Mouse (Mus musculus) bone marrow macrophage, adult 2 months (primary cell): ENCODE measurements around the gene Tm4sf5. TPM values are rescaled to one million over a fixed set of nuclear protein-coding genes. Genes with fewer than 3 reads are reported as not detected.
A peak's percentile ranks its signal among the peaks of the same experiment; 100 is the strongest.

ENCODE experiments used
- H3K27ac ChIP-seq: 2 replicates; pipeline ENCODE4 v1.5.1; 2012; ENCODE audit warnings: low read depth, low read length; ENCODE audit not compliant: insufficient read depth
- H3K4me1 ChIP-seq: 2 replicates; pipeline ENCODE4 v1.6.1; 2012; ENCODE audit warnings: low read length; ENCODE audit not compliant: control insufficient read depth, insufficient read depth
- H3K4me3 ChIP-seq: 2 replicates; pipeline ENCODE4 v1.5.1; 2012; ENCODE audit warnings: mild to moderate bottlenecking, low read length, moderate library complexity; ENCODE audit not compliant: insufficient read depth
- CTCF ChIP-seq: IDR thresholded peaks from 2 replicates; pipeline ENCODE4 v1.5.1; 2012; ENCODE audit warnings: low read depth, mild to moderate bottlenecking, low read length, moderate library complexity
- POLR2A ChIP-seq: IDR thresholded peaks from 2 replicates; pipeline ENCODE4 v1.6.1; 2012; ENCODE audit warnings: mild to moderate bottlenecking, low read depth, low read length, borderline replicate concordance
- polyA plus RNA-seq: library from polyadenylated mRNA; stranded (reverse); fragments of >200 nt; gene quantifications from 2 replicates; pipeline ENCODE4 v1.2.4, GENCODE M21; 2012; ENCODE audit not compliant: missing spikeins, insufficient read depth, insufficient read length

Gene Tm4sf5
- polyA plus RNA-seq, 1 experiment = 4.3 TPM

GRCm38 (mm10) chr11:70539877-70540587 is 35.0 kb downstream of the Tm4sf5 start, which contains the start of gene Pld2:
Gene Pld2, plus strand, starts transcription at chr11:70540064.
- H3K4me3 ChIP-seq = peak within 1 kb of the TSS; percentile 78
- TF ChIP-seq CTCF = no peak
- no peak for TF ChIP-seq POLR2A
- peak within 1 kb of the TSS; percentile 74 for H3K27ac ChIP-seq
- peaks cover 9% of the 10 kb centered on the region for H3K4me1 ChIP-seq

GRCm38 (mm10) chr11:70540928-70541327 is 35.9 kb downstream of the Tm4sf5 start:
- no peak for TF ChIP-seq POLR2A
- TF ChIP-seq CTCF = no peak

GRCm38 (mm10) chr11:70541415-70541814 is 36.4 kb downstream of the Tm4sf5 start:
- no peak overlapping the region for H3K27ac ChIP-seq
- no peak overlapping the region for H3K4me3 ChIP-seq
- no peak for TF ChIP-seq CTCF
- TF ChIP-seq POLR2A = no peak
- peaks cover 9% of the 10 kb centered on the region for H3K4me1 ChIP-seq

More at GRCm38 (mm10) chr11:70540928-70541327, 35.9 kb downstream of the Tm4sf5 start:
- Histone ChIP-seq H3K27ac (no peak overlapping the region), H3K4me1 (peaks cover 9% of the 10 kb centered on the region), H3K4me3 (peak overlapping the region; percentile 78)

GRCm38 (mm10) chr11:70544496-70544895 is 39.5 kb downstream of the Tm4sf5 start:
- H3K4me1 ChIP-seq = peaks cover 7% of the 10 kb centered on the region; the same call in 1 of the 2 replicates
- no peak overlapping the region for H3K4me3 ChIP-seq
- no peak overlapping the region for H3K27ac ChIP-seq
- TF ChIP-seq POLR2A = no peak
- no peak for TF ChIP-seq CTCF

GRCm38 (mm10) chr11:70551526-70551925 is 46.5 kb downstream of the Tm4sf5 start:
- TF ChIP-seq CTCF = no peak
- TF ChIP-seq POLR2A = no peak
- Histone ChIP-seq H3K4me3 (no peak overlapping the region), H3K27ac (no peak overlapping the region), H3K4me1 (0 out of 2 replicates have a peak, but pooled peaks cover 2% of the 10 kb centered on the region)

GRCm38 (mm10) chr11:70553940-70554339 is 48.9 kb downstream of the Tm4sf5 start:
- TF ChIP-seq CTCF (no peak), POLR2A (no peak)
- Histone ChIP-seq H3K4me1 (0 out of 2 replicates have a peak, but pooled peaks cover 2% of the 10 kb centered on the region), H3K27ac (no peak overlapping the region), H3K4me3 (no peak overlapping the region)

GRCm38 (mm10) chr11:70557545-70557944 is 52.5 kb downstream of the Tm4sf5 start:
- H3K27ac ChIP-seq = no peak overlapping the region
- no peak overlapping the region for H3K4me3 ChIP-seq
- TF ChIP-seq POLR2A (no peak), CTCF (no peak)
- H3K4me1 ChIP-seq = no peaks in the 10 kb centered on the region

Other genes starting within 250 kb of the Tm4sf5 start
- gene Alox12, start 249.9 kb upstream of the Tm4sf5 start, polyA plus RNA-seq = 0.27 TPM in 1 of 2 replicates, not detected in the other
- gene Alox12e, start 182.6 kb upstream of the Tm4sf5 start, polyA plus RNA-seq = not detected in 2 replicates
- gene Alox15, start 153.2 kb upstream of the Tm4sf5 start, polyA plus RNA-seq = 0.46 TPM in 1 of 2 replicates, not detected in the other
- 19.3 and 21.2 TPM in 2 replicates for gene Pelp1, start 95.2 kb upstream of the Tm4sf5 start, polyA plus RNA-seq
- 520 and 549 TPM in 2 replicates for gene Arrb2, start 72.6 kb upstream of the Tm4sf5 start, polyA plus RNA-seq
- gene Med11, start 53.3 kb upstream of the Tm4sf5 start, polyA plus RNA-seq = 40.5 and 41.6 TPM in 2 replicates
- gene Zmynd15, start 45.8 kb upstream of the Tm4sf5 start, polyA plus RNA-seq = 21.7 and 23.7 TPM in 2 replicates
- 434 and 456 TPM in 2 replicates for gene Cxcl16, start 45.3 kb upstream of the Tm4sf5 start, polyA plus RNA-seq
- not detected in 2 replicates for gene Vmo1, start 9.4 kb downstream of the Tm4sf5 start, polyA plus RNA-seq
- gene Gltpd2, start 14.0 kb downstream of the Tm4sf5 start, polyA plus RNA-seq = not detected in 2 replicates
- gene Psmb6, start 20.1 kb downstream of the Tm4sf5 start, polyA plus RNA-seq = 141 and 151 TPM in 2 replicates
- not detected in 2 replicates for gene Gm40193, start 27.7 kb downstream of the Tm4sf5 start, polyA plus RNA-seq
- gene Pld2, start 34.8 kb downstream of the Tm4sf5 start, polyA plus RNA-seq = 58.4 and 60.9 TPM in 2 replicates
- 139 and 151 TPM in 2 replicates for gene Mink1, start 57.6 kb downstream of the Tm4sf5 start, polyA plus RNA-seq
- not detected in 2 replicates for gene 4930544D05Rik, start 110.6 kb downstream of the Tm4sf5 start, polyA plus RNA-seq
- gene Chrne, start 114.0 kb downstream of the Tm4sf5 start, polyA plus RNA-seq = not detected in 2 replicates
- not detected in 2 replicates for gene Gp1ba, start 133.9 kb downstream of the Tm4sf5 start, polyA plus RNA-seq
- 70.1 and 76.6 TPM in 2 replicates for gene Rnf167, start 142.0 kb downstream of the Tm4sf5 start, polyA plus RNA-seq
- 99.9 and 110 TPM in 2 replicates for gene Slc25a11, start 142.2 kb downstream of the Tm4sf5 start, polyA plus RNA-seq
- gene Pfn1, start 149.4 kb downstream of the Tm4sf5 start, polyA plus RNA-seq = 1,781 and 1,801 TPM in 2 replicates
- 4.7 and 7.4 TPM in 2 replicates for gene Eno3, start 152.0 kb downstream of the Tm4sf5 start, polyA plus RNA-seq
- 86.8 and 101 TPM in 2 replicates for gene Spag7, start 164.2 kb downstream of the Tm4sf5 start, polyA plus RNA-seq
- gene Camta2, start 182.9 kb downstream of the Tm4sf5 start, polyA plus RNA-seq = 71.4 and 84.6 TPM in 2 replicates
- gene Inca1, start 194.9 kb downstream of the Tm4sf5 start, polyA plus RNA-seq = 1.7 TPM in 1 of 2 replicates, not detected in the other
- gene Kif1c, start 195.3 kb downstream of the Tm4sf5 start, polyA plus RNA-seq = 56.2 and 57.9 TPM in 2 replicates